In the genomic region with DNA sequence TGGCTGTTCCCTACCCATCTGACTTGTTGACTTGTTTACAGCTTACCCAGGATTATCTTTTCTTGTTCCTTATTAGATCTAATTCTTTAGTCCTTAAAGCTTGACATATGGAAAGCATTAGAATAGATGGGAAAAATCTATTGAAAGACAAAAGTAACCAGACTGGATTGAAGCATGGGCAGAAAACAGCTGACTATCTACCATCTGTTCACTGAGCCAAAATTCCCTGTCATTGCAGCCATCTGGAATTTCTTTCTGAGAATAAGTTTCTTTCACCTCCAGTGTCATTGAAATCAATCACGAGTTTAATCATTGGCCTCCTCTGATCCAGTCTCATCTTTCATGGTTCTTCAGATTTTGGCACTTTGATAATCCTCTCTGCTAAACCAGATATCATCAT, we compare ENCODE assay signal across 17 mouse cellular contexts.
DNase-seq lines count a peak whose midpoint lies in the region; ATAC-seq and TF ChIP-seq lines count a peak whose summit lies in the region.
"Had no signal": no experiment of that assay in that cellular context is flagged by ENCODE, and none has a peak within 500 bp of the region (broad histone marks: within the 10 kb centered on the region; RNA-seq: fewer than 3 reads in every experiment).

No protein-coding gene starts in this region.

- H3K4me1 ChIP-seq in forebrain, postnatal 0 days (ENCODE audit: insufficient read depth) = no peaks in the 10 kb centered on the region
- H3K4me1 ChIP-seq in forebrain, embryonic 12.5 days = no peaks in the 10 kb centered on the region
- H3K4me1 ChIP-seq in midbrain, postnatal 0 days (ENCODE audit: insufficient read depth, low read length) = no peaks in the 10 kb centered on the region
- no peaks in the 10 kb centered on the region for H3K4me1 ChIP-seq in midbrain, embryonic 15.5 days
- H3K4me1 ChIP-seq: embryonic facial prominence, embryonic 12.5 days; heart, embryonic 15.5 days; hindbrain, embryonic 13.5 days had no signal

- 44% methylated on average over 1 of the region's 1 CpGs for WGBS in forebrain, postnatal 0 days
- WGBS in forebrain, embryonic 12.5 days = 59% methylated on average over 1 of the region's 1 CpGs
- 64% methylated on average over 1 of the region's 1 CpGs for WGBS in midbrain, postnatal 0 days
- 47% methylated on average over 1 of the region's 1 CpGs for WGBS in midbrain, embryonic 15.5 days

- no peaks in the 10 kb centered on the region for H3K36me3 ChIP-seq in forebrain, postnatal 0 days (ENCODE audit: insufficient read depth)
- no peaks in the 10 kb centered on the region for H3K36me3 ChIP-seq in forebrain, embryonic 12.5 days (replicated peaks)
- H3K36me3 ChIP-seq in midbrain, postnatal 0 days (ENCODE audit: insufficient read depth, low read length) = no peaks in the 10 kb centered on the region
- H3K36me3 ChIP-seq in midbrain, embryonic 15.5 days (replicated peaks) = no peaks in the 10 kb centered on the region
- H3K36me3 ChIP-seq: embryonic facial prominence, embryonic 12.5 days; heart, embryonic 15.5 days; hindbrain, embryonic 13.5 days had no signal

- H3K27me3 ChIP-seq in forebrain, postnatal 0 days (ENCODE audit: insufficient read depth, low read length) = no peaks in the 10 kb centered on the region
- H3K27me3 ChIP-seq in forebrain, embryonic 12.5 days = no peaks in the 10 kb centered on the region
- H3K27me3 ChIP-seq in midbrain, postnatal 0 days (ENCODE audit: insufficient read depth, low read length) = no peaks in the 10 kb centered on the region
- H3K27me3 ChIP-seq in midbrain, embryonic 15.5 days (replicated peaks) = no peaks in the 10 kb centered on the region
- H3K27me3 ChIP-seq: embryonic facial prominence, embryonic 12.5 days; heart, embryonic 15.5 days; hindbrain, embryonic 13.5 days had no signal

- H3K4me3 ChIP-seq in forebrain, postnatal 0 days (ENCODE audit: low read depth, low read length) = no peak overlapping the region
- H3K4me3 ChIP-seq in forebrain, embryonic 12.5 days (replicated peaks) = no peak overlapping the region
- H3K4me3 ChIP-seq in midbrain, postnatal 0 days (ENCODE audit: low read depth, low read length) = no peak overlapping the region
- H3K4me3 ChIP-seq in midbrain, embryonic 15.5 days = no peak overlapping the region
- H3K4me3 ChIP-seq: embryonic facial prominence, embryonic 12.5 days; heart, embryonic 15.5 days; hindbrain, embryonic 13.5 days had no signal

- H3K27ac ChIP-seq in forebrain, postnatal 0 days (ENCODE audit: low read depth, low read length) = no peak overlapping the region
- H3K27ac ChIP-seq in forebrain, embryonic 12.5 days = no peak overlapping the region
- no peak overlapping the region for H3K27ac ChIP-seq in midbrain, postnatal 0 days (ENCODE audit: low read depth, low read length)
- no peak overlapping the region for H3K27ac ChIP-seq in midbrain, embryonic 15.5 days
- H3K27ac ChIP-seq: embryonic facial prominence, embryonic 12.5 days; heart, embryonic 15.5 days; hindbrain, embryonic 13.5 days had no signal

- H3K9ac ChIP-seq in forebrain, postnatal 0 days = no peak overlapping the region
- no peak overlapping the region for H3K9ac ChIP-seq in forebrain, embryonic 12.5 days
- H3K9ac ChIP-seq in midbrain, postnatal 0 days (replicated peaks; ENCODE audit: low read length, poor library complexity, severe bottlenecking) = no peak overlapping the region
- no peak overlapping the region for H3K9ac ChIP-seq in midbrain, embryonic 15.5 days
- H3K9ac ChIP-seq: embryonic facial prominence, embryonic 12.5 days; heart, embryonic 15.5 days; hindbrain, embryonic 13.5 days had no signal

- DNase-seq in embryo, embryonic 10.5 days (ENCODE audit: low spot score) = peak; percentile 3
- no peak for DNase-seq in embryo, embryonic 10 days (ENCODE audit: low spot score)
- DNase-seq in forebrain, postnatal 0 days = peak; percentile 16
- DNase-seq in midbrain, postnatal 0 days (ENCODE audit: low spot score) = peak; percentile 33
- no peak for DNase-seq in gastrocnemius, postnatal 25 days
- DNase-seq: adrenal gland, postnatal 10 days; B cell, adult 2 months; cerebellum, adult 18-20 months; heart, adult 18-20 months; heart, postnatal 14 days had no signal

- H3K4me2 ChIP-seq in forebrain, postnatal 0 days (ENCODE audit: low read depth) = no peak overlapping the region
- H3K4me2 ChIP-seq in forebrain, embryonic 12.5 days = no peak overlapping the region
- H3K4me2 ChIP-seq in midbrain, postnatal 0 days (ENCODE audit: low read depth, low read length, poor library complexity, severe bottlenecking) = no peak overlapping the region
- no peak overlapping the region for H3K4me2 ChIP-seq in midbrain, embryonic 15.5 days
- H3K4me2 ChIP-seq: embryonic facial prominence, embryonic 12.5 days; heart, embryonic 11.5 days; heart, embryonic 15.5 days; hindbrain, embryonic 13.5 days had no signal

- H3K9me3 ChIP-seq in forebrain, postnatal 0 days (ENCODE audit: low read length) = no peaks in the 10 kb centered on the region
- no peaks in the 10 kb centered on the region for H3K9me3 ChIP-seq in forebrain, embryonic 12.5 days
- no peaks in the 10 kb centered on the region for H3K9me3 ChIP-seq in midbrain, postnatal 0 days (ENCODE audit: low read length)
- no peaks in the 10 kb centered on the region for H3K9me3 ChIP-seq in midbrain, embryonic 15.5 days
- H3K9me3 ChIP-seq: embryonic facial prominence, embryonic 12.5 days; heart, embryonic 15.5 days; hindbrain, embryonic 13.5 days had no signal

- no peak for TF ChIP-seq CTCF in forebrain, postnatal 0 days (IDR thresholded peaks at IDR 0.05; ENCODE audit: low read depth)
- no peak for TF ChIP-seq CTCF in midbrain, postnatal 0 days (IDR thresholded peaks at IDR 0.05)

- ATAC-seq in forebrain, postnatal 0 days = no peak
- no peak for ATAC-seq in forebrain, embryonic 12.5 days (ENCODE audit: low FRiP score)
- ATAC-seq in midbrain, postnatal 0 days (ENCODE audit: low FRiP score) = no peak
- ATAC-seq in midbrain, embryonic 15.5 days (replicated peaks) = no peak
- ATAC-seq: intestine, embryonic 16.5 days had no signal

Comparison
In these comparisons a context has a peak if more than half of its experiments do, and no peak if none do; other contexts are left out.
1. DNase-seq: peak in embryo, embryonic 10.5 days (single experiment), forebrain, postnatal 0 days (single experiment) and midbrain, postnatal 0 days (single experiment); none in embryo, embryonic 10 days (single experiment) and gastrocnemius, postnatal 25 days (single experiment).